Mouse (Mus musculus) G1E (cell line): ENCODE data around the gene Pdzk1.

ENCODE experiments used
- CTCF ChIP-seq: IDR thresholded peaks from 2 replicates; pipeline ENCODE4 v1.5.1; 2012; ENCODE audit warnings: low read depth, low read length, inconsistent platforms, mixed read lengths
- GATA1 ChIP-seq: IDR thresholded peaks from 2 replicates; pipeline ENCODE4 v1.6.1; 2012; ENCODE audit warnings: borderline replicate concordance, low read length, inconsistent platforms, mixed read lengths
- GATA2 ChIP-seq: IDR thresholded peaks from 2 replicates; pipeline ENCODE4 v1.6.1; 2012; ENCODE audit warnings: low read depth, low read length, inconsistent platforms, borderline replicate concordance
- POLR2AphosphoS5 ChIP-seq: IDR thresholded peaks from 2 replicates; pipeline ENCODE4 v1.6.1; 2012; ENCODE audit warnings: low read depth, low read length, inconsistent platforms; ENCODE audit not compliant: insufficient replicate concordance
- TAL1 ChIP-seq: conservative IDR thresholded peaks from 2 replicates; pipeline ENCODE4 v1.6.1; 2012; ENCODE audit warnings: low read depth, low read length, inconsistent platforms, mixed read lengths

GRCm38 (mm10) chr3:96808651-96809050, 20.4 kb upstream of the Pdzk1 start:
- TF ChIP-seq CTCF (no peak), GATA1 (no peak), TAL1 (no peak), GATA2 (no peak), POLR2AphosphoS5 (no peak)
